Mouse (Mus musculus): ENCODE measurements around the gene Wdr45. TPM values are rescaled to one million over a fixed set of nuclear protein-coding genes. Genes with fewer than 3 reads are reported as not detected.
"Not testable (repeated sequence)": the region's sequence is repeated elsewhere in the genome, so short reads cannot be mapped to it uniquely, and the experiment has no call there.

Gene Wdr45
- total and polyA plus RNA-seq, 3 experiments, result 18.0 to 24.1 (median 21.4) TPM

DNA sequence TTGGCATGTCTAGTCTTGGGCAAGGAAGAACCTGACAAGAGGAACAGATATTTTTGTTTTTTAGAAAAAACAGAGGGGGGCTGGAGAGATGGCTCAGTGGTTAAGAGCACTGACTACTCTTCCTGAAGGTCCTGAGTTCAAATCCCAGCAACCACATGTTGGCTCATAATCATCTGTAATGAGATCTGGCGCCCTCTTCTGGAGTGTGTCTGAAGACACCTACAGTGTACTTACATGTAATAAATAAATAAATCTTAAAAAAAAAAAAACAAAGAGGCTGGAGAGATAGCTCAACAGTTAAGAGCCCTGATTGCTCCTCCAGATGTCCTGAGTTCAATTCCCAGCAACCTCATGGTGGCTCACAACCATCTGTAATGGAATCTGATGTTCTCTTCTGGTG, 1.9 kb downstream of the Wdr45 start:
- dilution Hi-C loops (cut with MboI; ENCODE audit: extremely low pct_ligation_motif_present, extremely low pct_unique_long_range_greater_than_20kb, low sequenced_read_pairs); DNase-seq (ENCODE audit: extremely low read depth): not testable (repeated sequence)

DNA sequence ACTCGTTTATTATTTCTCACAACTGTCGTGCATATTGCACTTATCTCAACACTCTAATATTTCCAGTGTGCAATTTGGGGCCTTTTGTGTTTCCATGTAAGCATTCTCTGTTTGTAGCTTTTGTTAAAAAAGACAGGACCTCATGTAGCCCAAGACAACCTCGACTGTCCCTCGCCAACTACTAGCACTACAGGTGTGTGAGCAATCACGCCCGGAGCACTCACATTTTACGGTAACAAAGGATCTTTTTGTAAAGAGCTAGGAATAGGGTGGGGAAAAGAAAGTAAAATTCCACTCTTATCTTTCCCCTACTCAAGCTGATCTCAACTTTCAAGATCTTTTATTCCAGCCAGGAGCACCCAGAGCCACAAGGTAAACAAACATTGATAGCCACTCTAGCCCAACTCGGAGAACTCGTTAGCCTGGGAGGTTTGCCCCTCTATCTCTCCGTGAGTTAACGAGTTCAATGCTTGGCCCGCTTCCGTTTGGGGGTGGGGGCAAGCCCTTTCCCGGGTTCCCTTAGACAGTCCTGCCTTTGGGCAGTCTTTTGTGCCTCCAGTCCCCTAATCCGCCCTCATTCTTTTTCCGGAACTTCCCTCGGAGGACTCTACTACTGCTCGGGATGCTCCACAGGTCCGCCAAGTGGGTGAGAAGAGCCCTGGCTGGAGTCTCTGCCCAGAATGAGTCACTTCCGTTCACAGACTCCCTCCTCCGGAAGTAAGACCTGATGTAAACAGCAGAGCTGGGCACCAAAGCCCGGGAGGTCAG, 7.6 kb downstream of the Wdr45 start, which contains the start of gene Gm45208:
Gm45208 (plus strand) TSS at position 732 of the 768 bp plus-strand sequence.
- Histone ChIP-seq H3K9ac (ENCODE audit: insufficient read depth, low read depth) (peak within 1 kb of the TSS; percentile 86), H3K4me2 (ENCODE audit: insufficient read depth, low read depth, poor library complexity, severe bottlenecking) (peak within 1 kb of the TSS; percentile 93), H3K36me3 (replicated peaks in 1 of 2; ENCODE audit: control insufficient read depth in 1 of 2, insufficient read depth in 1 of 2, low read length in 1 of 2) (peaks cover 18 to 31% of the 10 kb centered on the region in 2 experiments), H3K9me3 (replicated peaks; ENCODE audit: low read length) (no peaks in the 10 kb centered on the region), H3K4me3 (replicated peaks in 1 of 3; ENCODE audit: low read depth in 2 of 3, low read length in 2 of 3, poor library complexity in 1 of 3) (peak within 1 kb of the TSS; percentile 68 to 90 (median 75)), H3K4me1 (ENCODE audit: control insufficient read depth in 1 of 2, insufficient read depth in 2 of 2) (peaks cover 6 to 14% of the 10 kb centered on the region in 2 experiments), H3K79me2 (replicated peaks; ENCODE audit: control insufficient read depth, extremely low read depth, insufficient read depth, poor library complexity, severe bottlenecking) (peaks cover 9% of the 10 kb centered on the region), H3K27me3 (replicated peaks) (no peaks in the 10 kb centered on the region), H3K27ac (ENCODE audit: insufficient read depth, low read depth) (peak within 1 kb of the TSS; percentile 40; the same call in 1 of the 2 replicates)
- no peak; the same call in 1 of the 2 replicates for TF ChIP-seq MAZ (IDR thresholded peaks at IDR 0.05; ENCODE audit: low read depth, low read length)
- 0 out of 2 replicates have a peak, but pooled peaks have one; percentile 43 for TF ChIP-seq MAX (IDR thresholded peaks at IDR 0.05; ENCODE audit: low read length)
- TF ChIP-seq MEF2A (IDR thresholded peaks at IDR 0.05; ENCODE audit: borderline replicate concordance, low read depth, low read length), result no peak
- no peak for TF ChIP-seq ZNF384 (IDR thresholded peaks at IDR 0.05; ENCODE audit: low read depth, low read length)
- 0 out of 2 replicates have a peak, but pooled peaks have one; percentile 47 for TF ChIP-seq NELFE (IDR thresholded peaks at IDR 0.05; ENCODE audit: low read depth, low read length)
- TF ChIP-seq PAX5 (IDR thresholded peaks at IDR 0.05; ENCODE audit: low read length), result no peak
- peak; percentile 94 for TF ChIP-seq SIN3A (IDR thresholded peaks at IDR 0.05; ENCODE audit: low read length)
- peak; percentile 53 for TF ChIP-seq POLR2A (IDR thresholded peaks at IDR 0.05; ENCODE audit: low read depth, low read length)
- TF ChIP-seq MXI1 (IDR thresholded peaks at IDR 0.05; ENCODE audit: low read depth, low read length), result no peak
- TF ChIP-seq GABPA (IDR thresholded peaks at IDR 0.05; ENCODE audit: insufficient replicate concordance, low read depth, low read length), result 0 out of 2 replicates have a peak, but pooled peaks have one; percentile 25
- TF ChIP-seq UBTF (IDR thresholded peaks at IDR 0.05; ENCODE audit: low read depth, low read length), result no peak
- no peak for TF ChIP-seq ZMIZ1 (IDR thresholded peaks at IDR 0.05; ENCODE audit: low read depth, low read length)
- no peak for TF ChIP-seq NRF1 (IDR thresholded peaks at IDR 0.05; ENCODE audit: low read depth, low read length)
- no peak for TF ChIP-seq RAD21 (IDR thresholded peaks at IDR 0.05; ENCODE audit: low read depth, low read length)
- no peak; the same call in 1 of the 2 replicates for TF ChIP-seq TCF12 (IDR thresholded peaks at IDR 0.05; ENCODE audit: low read depth, low read length)
- TF ChIP-seq TBP (conservative IDR thresholded peaks at IDR 0.05; ENCODE audit: low read depth, low read length), result no peak
- TF ChIP-seq ETS1 (conservative IDR thresholded peaks at IDR 0.05; ENCODE audit: low read depth, low read length), result no peak
- TF ChIP-seq JUN (IDR thresholded peaks at IDR 0.05; ENCODE audit: insufficient read depth, low read depth, low read length), result peak; percentile 40
- TF ChIP-seq MAFK (IDR thresholded peaks at IDR 0.05; ENCODE audit: insufficient replicate concordance, low read length), result no peak
- TF ChIP-seq ELF1 (IDR thresholded peaks at IDR 0.05; ENCODE audit: low read depth, low read length), result peak; percentile 66
- TF ChIP-seq RCOR1 (conservative IDR thresholded peaks at IDR 0.05; ENCODE audit: low read depth, low read length), result no peak
- TF ChIP-seq HCFC1 (IDR thresholded peaks at IDR 0.05; ENCODE audit: low read depth, low read length), result peak; percentile 82
- TF ChIP-seq USF2 (conservative IDR thresholded peaks at IDR 0.05; ENCODE audit: low read depth, low read length), result no peak
- TF ChIP-seq CHD2 (IDR thresholded peaks at IDR 0.05; ENCODE audit: low read length), result peak; percentile 33; the same call in 1 of the 2 replicates
- TF ChIP-seq CTCF (conservative IDR thresholded peaks at IDR 0.05 in 1 of 2, IDR thresholded peaks at IDR 0.05 in 1 of 2; ENCODE audit: low read depth in 2 of 2, low read length in 2 of 2), result no peak
- no peak for TF ChIP-seq USF1 (IDR thresholded peaks at IDR 0.05; ENCODE audit: low read depth, low read length)
- TF ChIP-seq E2F4 (IDR thresholded peaks at IDR 0.05; ENCODE audit: insufficient replicate concordance, low read depth, low read length), result no peak
- TF ChIP-seq IRF4 (IDR thresholded peaks at IDR 0.05; ENCODE audit: low read depth, low read length), result no peak
- TF ChIP-seq JUND (conservative IDR thresholded peaks at IDR 0.05; ENCODE audit: low read depth, low read length), result peak; percentile 62; the same call in 1 of the 2 replicates
- TF ChIP-seq EP300 (IDR thresholded peaks at IDR 0.05; ENCODE audit: low read length), result no peak
- TF ChIP-seq MYC (IDR thresholded peaks at IDR 0.05; ENCODE audit: low read depth, low read length), result no peak
- TF ChIP-seq KAT2A (IDR thresholded peaks at IDR 0.05; ENCODE audit: insufficient replicate concordance, low read length), result peak; percentile 65; the same call in 1 of the 2 replicates
- DNase-seq (ENCODE audit: extremely low read depth), result peak; percentile 53
- in situ Hi-C loops (cut with MboI; ENCODE audit: low pct_ligation_motif_present, low pct_unique_long_range_greater_than_20kb, low sequenced_read_pairs) (no loop called here), dilution Hi-C loops (cut with MboI; ENCODE audit: extremely low pct_ligation_motif_present, extremely low pct_unique_long_range_greater_than_20kb, low sequenced_read_pairs) (no loop called here)

More for the DNA sequence above, 1.9 kb downstream of the Wdr45 start:
- H3K4me3 ChIP-seq (replicated peaks in 1 of 3; ENCODE audit: low read depth in 2 of 3, low read length in 2 of 3, poor library complexity in 1 of 3); H3K4me1 ChIP-seq (ENCODE audit: control insufficient read depth in 1 of 2, insufficient read depth in 2 of 2); H3K27me3 ChIP-seq (replicated peaks); H3K9me3 ChIP-seq (replicated peaks; ENCODE audit: low read length); H3K36me3 ChIP-seq (replicated peaks in 1 of 2; ENCODE audit: control insufficient read depth in 1 of 2, insufficient read depth in 1 of 2, low read length in 1 of 2); H3K27ac ChIP-seq (ENCODE audit: insufficient read depth, low read depth); H3K9ac ChIP-seq (ENCODE audit: insufficient read depth, low read depth); H3K4me2 ChIP-seq (ENCODE audit: insufficient read depth, low read depth, poor library complexity, severe bottlenecking); in situ Hi-C loops (cut with MboI; ENCODE audit: low pct_ligation_motif_present, low pct_unique_long_range_greater_than_20kb, low sequenced_read_pairs); H3K79me2 ChIP-seq (replicated peaks; ENCODE audit: control insufficient read depth, extremely low read depth, insufficient read depth, poor library complexity, severe bottlenecking): not testable (repeated sequence)

Data from CH12.LX (cell line).